In the genomic region with DNA sequence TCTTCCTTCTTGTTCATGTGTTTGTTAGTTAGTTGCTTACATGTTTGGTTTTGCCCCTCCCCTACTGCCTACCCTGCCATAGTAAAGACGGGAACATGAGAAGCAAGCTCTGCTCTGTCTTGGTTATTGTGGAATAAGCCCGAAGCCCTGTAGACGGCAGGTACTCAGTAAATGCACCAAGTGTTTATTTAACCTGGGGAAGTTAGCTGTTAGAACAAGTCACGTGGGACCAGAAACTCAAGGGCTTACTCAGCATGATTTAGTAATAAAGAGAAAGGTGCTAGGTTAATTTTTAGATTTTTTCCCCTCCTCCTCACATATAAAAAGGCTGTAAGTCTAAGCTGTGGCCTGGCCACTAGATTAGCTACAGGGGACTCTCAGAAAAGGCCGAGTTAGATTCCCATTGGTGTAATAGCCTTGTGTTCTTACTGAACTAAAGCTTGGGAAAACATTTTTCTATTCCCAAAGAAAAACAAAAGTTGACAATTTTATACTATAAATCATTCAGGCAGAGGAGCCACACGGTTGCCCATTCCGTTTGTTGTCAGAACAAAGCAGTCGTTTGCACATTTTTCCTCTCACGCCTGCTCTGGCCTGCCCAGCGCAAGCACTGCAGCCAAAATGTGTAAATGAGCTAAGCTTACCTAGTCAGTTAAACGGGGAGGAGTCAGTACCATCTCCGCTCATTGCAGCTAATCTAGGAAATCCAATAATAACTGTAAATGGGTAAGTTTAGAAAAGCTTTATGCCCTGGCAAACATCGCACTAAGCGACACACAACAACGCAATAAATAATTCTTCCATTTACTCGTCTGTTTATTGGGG, we compare ENCODE assay signal across 10 mouse cellular contexts. TPM values are rescaled to one million over a fixed set of nuclear protein-coding genes. Genes with fewer than 3 reads are reported as not detected.
A peak's percentile ranks its signal among the peaks of the same experiment; 100 is the strongest.
DNase-seq lines count a peak whose midpoint lies in the region; ATAC-seq and TF ChIP-seq lines count a peak whose summit lies in the region.
"Had no signal": no experiment of that assay in that cellular context is flagged by ENCODE, and none has a peak within 500 bp of the region (broad histone marks: within the 10 kb centered on the region; RNA-seq: fewer than 3 reads in every experiment).

No protein-coding gene starts in this region.

- H3K27me3 ChIP-seq in stomach, embryonic 16.5 days (ENCODE audit: control insufficient read depth, insufficient read depth, low read length): no peaks in the 10 kb centered on the region

- peaks cover 2% of the 10 kb centered on the region for H3K4me1 ChIP-seq in stomach, embryonic 16.5 days (ENCODE audit: control insufficient read depth, insufficient read depth, low read length)

- no peak for TF ChIP-seq CTCF in gastrocnemius, adult 2 months (IDR thresholded peaks at IDR 0.05)

- H3K9me3 ChIP-seq in stomach, embryonic 16.5 days (replicated peaks; ENCODE audit: control insufficient read depth, low read length): no peaks in the 10 kb centered on the region

- H3K4me2 ChIP-seq in stomach, embryonic 16.5 days (ENCODE audit: low read depth, low read length): no peak overlapping the region

- peak overlapping the region; percentile 62 for H3K27ac ChIP-seq in gastrocnemius, adult 2 months
- peak overlapping the region; percentile 3; the same call in 1 of the 2 replicates for H3K27ac ChIP-seq in stomach, embryonic 16.5 days (ENCODE audit: low read length)

- H3K4me3 ChIP-seq in gastrocnemius, adult 2 months: no peak overlapping the region
- no peak overlapping the region for H3K4me3 ChIP-seq in stomach, embryonic 16.5 days (replicated peaks; ENCODE audit: low read length)
- H3K4me3 ChIP-seq: erythroblast, embryonic 14.5 days had no signal

- H3K36me3 ChIP-seq in stomach, embryonic 16.5 days (ENCODE audit: control insufficient read depth, insufficient read depth, low read length): no peaks in the 10 kb centered on the region

- no peak for ATAC-seq in stomach, embryonic 16.5 days (ENCODE audit: insufficient read depth, low FRiP score)

- H3K9ac ChIP-seq in stomach, embryonic 16.5 days (ENCODE audit: low read length): no peak overlapping the region

- intact Hi-C loops in gastrocnemius, adult 2 months (cut with DNase I): no loop called here

- WGBS in stomach, embryonic 16.5 days: 57% methylated on average over 16 of the region's 16 CpGs

- no peak for DNase-seq in gastrocnemius, adult 2 months
- no peak for DNase-seq in gastrocnemius, postnatal 10 days
- peak; percentile 53 to 78 for DNase-seq in lung, adult 18-20 months
- DNase-seq in lung, postnatal 4 days: no peak
- DNase-seq in kidney, postnatal 14 days: peak; percentile 43
- no peak for DNase-seq in adrenal gland, adult 2 months
- DNase-seq in urinary bladder, postnatal 10 days (ENCODE audit: low spot score): no peak
- DNase-seq: thymus, postnatal 14 days had no signal

RNA-seq across cellular contexts. Expression of gene Zbtb38, which starts 24.1 kb away (rescaled TPM):
- total RNA-seq in gastrocnemius, adult 2 months (2021): 10 to 100 TPM; 22.9 to 33.8 TPM
- total RNA-seq in gastrocnemius, postnatal 10 days (2021): 10 to 100 TPM; 13.8 to 17.9 TPM
- polyA plus RNA-seq in stomach, embryonic 16.5 days (2015; fragmentation: Nextera tagmentation; extraction: Ambion mirVana): 19.4 and 21.2 TPM in 2 replicates
- 10 to 100 TPM; 63.1 to 73.9 TPM for total RNA-seq in adrenal gland, adult 2 months (2021)
- polyA plus RNA-seq in adrenal gland, adult 2 months (2012; rRNA removed): 13.6 and 17.4 TPM in 2 replicates

Comparison
In these comparisons a context has a peak if more than half of its experiments do, and no peak if none do; other contexts are left out.
1. DNase-seq: peak in lung, adult 18-20 months (2 of 2) and kidney, postnatal 14 days (single experiment); none in gastrocnemius, adult 2 months (single experiment), gastrocnemius, postnatal 10 days (single experiment), lung, postnatal 4 days (0 of 2), adrenal gland, adult 2 months (single experiment) and urinary bladder, postnatal 10 days (single experiment).